Comparison of ENCODE assay signal across 22 mouse cellular contexts in the genomic region with DNA sequence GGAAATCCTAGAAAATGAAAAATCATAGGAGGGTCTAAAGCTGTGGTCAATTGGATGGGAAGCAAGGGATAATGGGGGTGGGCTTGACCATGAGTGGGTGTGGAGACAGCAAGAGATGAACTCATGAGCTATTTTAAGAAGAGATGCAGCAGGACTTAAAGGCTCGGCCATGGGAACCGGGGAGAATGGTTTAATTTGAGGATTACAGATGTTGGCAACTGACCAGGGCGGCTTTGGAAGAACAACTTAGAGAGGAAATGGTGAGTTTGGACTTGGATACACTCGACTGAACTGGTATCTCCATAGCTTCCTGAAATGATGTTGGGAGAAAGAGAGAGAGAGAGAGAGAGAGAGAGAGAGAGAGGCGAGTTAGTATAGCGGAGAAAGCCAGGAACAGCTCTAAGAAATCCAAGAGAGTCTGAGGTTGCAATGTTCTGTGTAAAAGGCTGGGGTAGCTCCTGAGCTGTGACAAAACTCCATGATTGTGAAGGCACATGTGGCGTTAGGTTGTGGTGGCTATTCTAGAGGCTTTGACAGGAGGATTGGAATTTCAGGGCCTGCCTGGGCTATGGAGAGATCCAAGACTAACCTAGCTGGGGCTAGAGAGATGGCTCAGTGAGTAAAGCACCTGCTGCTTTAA. TPM values are rescaled to one million over a fixed set of nuclear protein-coding genes. Genes with fewer than 3 reads are reported as not detected.
DNase-seq lines count a peak whose midpoint lies in the region; ATAC-seq and TF ChIP-seq lines count a peak whose summit lies in the region.
"Had no signal": no experiment of that assay in that cellular context is flagged by ENCODE, and none has a peak within 500 bp of the region (broad histone marks: within the 10 kb centered on the region; RNA-seq: fewer than 3 reads in every experiment).

No protein-coding gene starts in this region.

- no peak for ATAC-seq in hindbrain, postnatal 0 days
- no peak for ATAC-seq in hindbrain, embryonic 14.5 days (ENCODE audit: low FRiP score)
- ATAC-seq: forebrain, embryonic 14.5 days had no signal

- WGBS in hindbrain, postnatal 0 days = 79% methylated on average over 7 of the region's 7 CpGs
- 83% methylated on average over 7 of the region's 7 CpGs for WGBS in hindbrain, embryonic 14.5 days

- H3K9ac ChIP-seq in hindbrain, postnatal 0 days (replicated peaks; ENCODE audit: low read length) = no peak overlapping the region
- H3K9ac ChIP-seq in hindbrain, embryonic 14.5 days = no peak overlapping the region
- H3K9ac ChIP-seq: limb, embryonic 15.5 days; midbrain, embryonic 12.5 days; neural tube, embryonic 15.5 days had no signal

- intact Hi-C loops in gastrocnemius, adult 2 months (cut with DNase I) = no loop called here

- no peaks in the 10 kb centered on the region for H3K9me3 ChIP-seq in hindbrain, postnatal 0 days (ENCODE audit: low read length)
- H3K9me3 ChIP-seq in hindbrain, embryonic 14.5 days (ENCODE audit: control insufficient read depth, low read length) = no peaks in the 10 kb centered on the region
- H3K9me3 ChIP-seq: limb, embryonic 15.5 days; midbrain, embryonic 12.5 days; neural tube, embryonic 15.5 days had no signal

- no peak overlapping the region for H3K27ac ChIP-seq in gastrocnemius, adult 2 months
- no peak overlapping the region for H3K27ac ChIP-seq in hindbrain, postnatal 0 days
- no peak overlapping the region for H3K27ac ChIP-seq in hindbrain, embryonic 14.5 days
- H3K27ac ChIP-seq: limb, embryonic 15.5 days; midbrain, embryonic 12.5 days; neural tube, embryonic 15.5 days had no signal

- H3K36me3 ChIP-seq in hindbrain, postnatal 0 days (ENCODE audit: insufficient read depth, low read length) = no peaks in the 10 kb centered on the region
- H3K36me3 ChIP-seq in hindbrain, embryonic 14.5 days (replicated peaks; ENCODE audit: control insufficient read depth, insufficient read depth) = no peaks in the 10 kb centered on the region
- H3K36me3 ChIP-seq: limb, embryonic 15.5 days; midbrain, embryonic 12.5 days; neural tube, embryonic 15.5 days had no signal

- H3K27me3 ChIP-seq in hindbrain, postnatal 0 days (ENCODE audit: insufficient read depth, low read length) = no peaks in the 10 kb centered on the region
- no peaks in the 10 kb centered on the region for H3K27me3 ChIP-seq in hindbrain, embryonic 14.5 days (ENCODE audit: control insufficient read depth, insufficient read depth, low read length)
- H3K27me3 ChIP-seq: limb, embryonic 15.5 days; midbrain, embryonic 12.5 days; neural tube, embryonic 15.5 days had no signal

- no peak for TF ChIP-seq CTCF in gastrocnemius, adult 2 months (IDR thresholded peaks at IDR 0.05)
- peak; percentile 6; the same call in 1 of the 2 replicates for TF ChIP-seq CTCF in hindbrain, postnatal 0 days (IDR thresholded peaks at IDR 0.05; ENCODE audit: low read depth)

- no peak overlapping the region for H3K4me3 ChIP-seq in gastrocnemius, adult 2 months
- no peak overlapping the region for H3K4me3 ChIP-seq in hindbrain, postnatal 0 days (ENCODE audit: low read length)
- no peak overlapping the region for H3K4me3 ChIP-seq in hindbrain, embryonic 14.5 days (replicated peaks; ENCODE audit: low read length)
- H3K4me3 ChIP-seq: erythroblast, embryonic 14.5 days; limb, embryonic 15.5 days; midbrain, embryonic 12.5 days; myocyte; neural tube, embryonic 15.5 days had no signal

- peak; percentile 24 for DNase-seq in gastrocnemius, postnatal 25 days
- DNase-seq in gastrocnemius, adult 2 months = no peak
- DNase-seq in hindbrain, postnatal 0 days (ENCODE audit: low spot score) = no peak
- no peak for DNase-seq in hindbrain, embryonic 14.5 days (ENCODE audit: low spot score)
- DNase-seq in lung, postnatal 10 days = peak; percentile 72
- no peak for DNase-seq in lung, postnatal 25 days (ENCODE audit: low spot score)
- DNase-seq in ovary, postnatal 14 days (ENCODE audit: low spot score) = no peak
- no peak for DNase-seq in cerebellum, adult 11 months
- DNase-seq: adrenal gland, postnatal 10 days; cerebellum, adult 18-20 months; cerebellum, postnatal 36 days; kidney, adult 2 months; layer of hippocampus, adult 9-11 months had no signal

- H3K4me1 ChIP-seq in hindbrain, postnatal 0 days (ENCODE audit: insufficient read depth, low read length) = no peaks in the 10 kb centered on the region
- peaks cover 12% of the 10 kb centered on the region; the same call in 1 of the 2 replicates for H3K4me1 ChIP-seq in hindbrain, embryonic 14.5 days (replicated peaks; ENCODE audit: control insufficient read depth, insufficient read depth, low read length)

- H3K4me2 ChIP-seq in hindbrain, postnatal 0 days (ENCODE audit: low read depth, low read length) = no peak overlapping the region
- no peak overlapping the region for H3K4me2 ChIP-seq in hindbrain, embryonic 14.5 days (replicated peaks)
- H3K4me2 ChIP-seq: limb, embryonic 15.5 days; midbrain, embryonic 12.5 days; neural tube, embryonic 15.5 days had no signal

RNA-seq across cellular contexts. Expression of a gene that starts 39.2 kb away (rescaled TPM):
- 1 to 10 TPM in 1 of 2 experiments, not detected in 1; 1.7 TPM for total RNA-seq in gastrocnemius, postnatal 25 days (2021)
- 1 to 10 TPM in 1 of 2 experiments, not detected in 1; 1.6 TPM for total RNA-seq in gastrocnemius, adult 2 months (2021)
- total RNA-seq in hindbrain, postnatal 0 days (2014; rRNA removed) = not detected in 2 replicates
- polyA plus RNA-seq in hindbrain, postnatal 0 days (2015; fragmentation: Nextera tagmentation; extraction: Ambion mirVana) = not detected in 2 replicates
- not detected in 2 replicates for polyA plus RNA-seq in hindbrain, embryonic 14.5 days (2014; fragmentation: Nextera tagmentation; extraction: Ambion mirVana)
- total RNA-seq: adrenal gland, postnatal 10 days; left cerebral cortex, postnatal 10 days had no signal
- polyA plus RNA-seq: brain, embryonic 14.5 days; erythroblast, embryonic 14.5 days; forebrain, embryonic 14.5 days; kidney, adult 2 months; limb, embryonic 15.5 days; midbrain, embryonic 12.5 days; neural tube, embryonic 15.5 days; urinary bladder, adult 2 months had no signal

RNA-seq across cellular contexts. Expression of a gene that starts 45.2 kb away (rescaled TPM):
- total RNA-seq in gastrocnemius, postnatal 25 days (2021) = under 1 TPM in 1 of 2 experiments, not detected in 1; 0.18 TPM
- total RNA-seq in gastrocnemius, adult 2 months (2021) = not detected
- 0.10 and 0.97 TPM in 2 replicates for total RNA-seq in hindbrain, postnatal 0 days (2014; rRNA removed)
- polyA plus RNA-seq in hindbrain, postnatal 0 days (2015; fragmentation: Nextera tagmentation; extraction: Ambion mirVana) = 0.39 and 0.68 TPM in 2 replicates
- polyA plus RNA-seq in hindbrain, embryonic 14.5 days (2014; fragmentation: Nextera tagmentation; extraction: Ambion mirVana) = 0.10 and 0.40 TPM in 2 replicates
- total RNA-seq: left cerebral cortex, postnatal 10 days had no signal
- polyA plus RNA-seq: kidney, adult 2 months had no signal

Comparison
In these comparisons a context has a peak if more than half of its experiments do, and no peak if none do; other contexts are left out.
1. DNase-seq: peak in gastrocnemius, postnatal 25 days (single experiment) and lung, postnatal 10 days (single experiment); none in gastrocnemius, adult 2 months (single experiment), hindbrain, postnatal 0 days (single experiment), hindbrain, embryonic 14.5 days (single experiment), lung, postnatal 25 days (single experiment), ovary, postnatal 14 days (single experiment) and cerebellum, adult 11 months (single experiment).